ENCODE assay signal across 17 mouse cellular contexts in genomic region chr13:103660248-103660996, GRCm38 (mm10).
DNase-seq lines count a peak whose midpoint lies in the region; ATAC-seq and TF ChIP-seq lines count a peak whose summit lies in the region.
"Had no signal": no experiment of that assay in that cellular context is flagged by ENCODE, and none has a peak within 500 bp of the region (broad histone marks: within the 10 kb centered on the region; RNA-seq: fewer than 3 reads in every experiment).

No protein-coding gene starts in this region.

- H3K4me3 ChIP-seq in hindbrain, embryonic 12.5 days: no peak overlapping the region
- no peak overlapping the region for H3K4me3 ChIP-seq in hindbrain, postnatal 0 days (ENCODE audit: low read length)
- no peak overlapping the region for H3K4me3 ChIP-seq in midbrain, embryonic 13.5 days (replicated peaks)
- H3K4me3 ChIP-seq in midbrain, embryonic 16.5 days (ENCODE audit: low read depth, low read length): no peak overlapping the region
- no peak overlapping the region for H3K4me3 ChIP-seq in embryonic facial prominence, embryonic 10.5 days
- no peak overlapping the region for H3K4me3 ChIP-seq in neural tube, embryonic 14.5 days (ENCODE audit: low read depth, low read length)
- H3K4me3 ChIP-seq: embryonic facial prominence, embryonic 13.5 days; forebrain, embryonic 15.5 days; heart, embryonic 12.5 days; myocyte had no signal

- no peak overlapping the region for H3K27ac ChIP-seq in hindbrain, embryonic 12.5 days
- H3K27ac ChIP-seq in hindbrain, postnatal 0 days: no peak overlapping the region
- H3K27ac ChIP-seq in midbrain, embryonic 13.5 days: no peak overlapping the region
- H3K27ac ChIP-seq in midbrain, embryonic 16.5 days (ENCODE audit: low read length): no peak overlapping the region
- no peak overlapping the region for H3K27ac ChIP-seq in embryonic facial prominence, embryonic 10.5 days (replicated peaks)
- H3K27ac ChIP-seq in neural tube, embryonic 14.5 days (ENCODE audit: low read depth, low read length): no peak overlapping the region
- H3K27ac ChIP-seq: embryonic facial prominence, embryonic 13.5 days; forebrain, embryonic 15.5 days had no signal

- no peak for DNase-seq in hindbrain, postnatal 0 days (ENCODE audit: low spot score)
- DNase-seq in embryonic facial prominence, embryonic 10.5 days (ENCODE audit: low spot score): peak; percentile 20
- no peak for DNase-seq in frontal cortex, postnatal 36 days (ENCODE audit: low spot score in 2 of 2)
- DNase-seq in adrenal gland, adult 8-10 months: no peak
- DNase-seq: cerebellum, adult 9-11 months; gastrocnemius, postnatal 25 days; heart, postnatal 4 days; lung, embryonic 14.5 days; thymus, postnatal 25 days had no signal

- H3K36me3 ChIP-seq in hindbrain, embryonic 12.5 days: no peaks in the 10 kb centered on the region
- H3K36me3 ChIP-seq in hindbrain, postnatal 0 days (ENCODE audit: insufficient read depth, low read length): no peaks in the 10 kb centered on the region
- H3K36me3 ChIP-seq in midbrain, embryonic 13.5 days: no peaks in the 10 kb centered on the region
- H3K36me3 ChIP-seq in midbrain, embryonic 16.5 days (ENCODE audit: control insufficient read depth, insufficient read depth, low read length): no peaks in the 10 kb centered on the region
- H3K36me3 ChIP-seq in embryonic facial prominence, embryonic 10.5 days (replicated peaks): no peaks in the 10 kb centered on the region
- no peaks in the 10 kb centered on the region for H3K36me3 ChIP-seq in neural tube, embryonic 14.5 days (ENCODE audit: control insufficient read depth, insufficient read depth, low read length)
- H3K36me3 ChIP-seq: embryonic facial prominence, embryonic 13.5 days; forebrain, embryonic 15.5 days; heart, embryonic 12.5 days had no signal

- ATAC-seq in hindbrain, embryonic 12.5 days (ENCODE audit: low FRiP score): peak; percentile 64
- no peak for ATAC-seq in hindbrain, postnatal 0 days
- peak; percentile 58; the same call in 1 of the 2 replicates for ATAC-seq in midbrain, embryonic 13.5 days
- no peak for ATAC-seq in midbrain, embryonic 16.5 days
- 0 out of 2 replicates have a peak, but pooled peaks have one; percentile 38 for ATAC-seq in neural tube, embryonic 14.5 days (ENCODE audit: low read depth)
- ATAC-seq: forebrain, embryonic 15.5 days had no signal

- H3K4me1 ChIP-seq in hindbrain, embryonic 12.5 days: peaks cover 7% of the 10 kb centered on the region
- no peaks in the 10 kb centered on the region for H3K4me1 ChIP-seq in hindbrain, postnatal 0 days (ENCODE audit: insufficient read depth, low read length)
- peaks cover 12% of the 10 kb centered on the region for H3K4me1 ChIP-seq in midbrain, embryonic 13.5 days (replicated peaks)
- peaks cover 4% of the 10 kb centered on the region; the same call in 1 of the 2 replicates for H3K4me1 ChIP-seq in midbrain, embryonic 16.5 days (ENCODE audit: control insufficient read depth, insufficient read depth, low read length)
- peaks cover 11% of the 10 kb centered on the region for H3K4me1 ChIP-seq in embryonic facial prominence, embryonic 10.5 days
- 0 out of 2 replicates have a peak, but pooled peaks cover 6% of the 10 kb centered on the region for H3K4me1 ChIP-seq in neural tube, embryonic 14.5 days (ENCODE audit: control insufficient read depth, insufficient read depth, low read length)
- H3K4me1 ChIP-seq: embryonic facial prominence, embryonic 13.5 days; forebrain, embryonic 15.5 days; heart, embryonic 12.5 days had no signal

- no peak overlapping the region for H3K4me2 ChIP-seq in hindbrain, embryonic 12.5 days (replicated peaks)
- no peak overlapping the region for H3K4me2 ChIP-seq in hindbrain, postnatal 0 days (ENCODE audit: low read depth, low read length)
- no peak overlapping the region for H3K4me2 ChIP-seq in midbrain, embryonic 13.5 days (replicated peaks)
- no peak overlapping the region for H3K4me2 ChIP-seq in midbrain, embryonic 16.5 days (ENCODE audit: low read length)
- no peak overlapping the region for H3K4me2 ChIP-seq in neural tube, embryonic 14.5 days (ENCODE audit: low read depth, low read length)
- H3K4me2 ChIP-seq: embryonic facial prominence, embryonic 13.5 days; forebrain, embryonic 15.5 days; heart, embryonic 12.5 days; lung, embryonic 14.5 days had no signal

- H3K9me3 ChIP-seq in hindbrain, embryonic 12.5 days (replicated peaks): no peaks in the 10 kb centered on the region
- no peaks in the 10 kb centered on the region for H3K9me3 ChIP-seq in hindbrain, postnatal 0 days (ENCODE audit: low read length)
- H3K9me3 ChIP-seq in midbrain, embryonic 13.5 days: no peaks in the 10 kb centered on the region
- H3K9me3 ChIP-seq in midbrain, embryonic 16.5 days (replicated peaks; ENCODE audit: control insufficient read depth, low read length, poor library complexity, severe bottlenecking): no peaks in the 10 kb centered on the region
- H3K9me3 ChIP-seq in embryonic facial prominence, embryonic 10.5 days: no peaks in the 10 kb centered on the region
- H3K9me3 ChIP-seq in neural tube, embryonic 14.5 days (ENCODE audit: control insufficient read depth, low read length): no peaks in the 10 kb centered on the region
- H3K9me3 ChIP-seq: embryonic facial prominence, embryonic 13.5 days; forebrain, embryonic 15.5 days; heart, embryonic 12.5 days had no signal

- no peak overlapping the region for H3K9ac ChIP-seq in hindbrain, embryonic 12.5 days
- H3K9ac ChIP-seq in hindbrain, postnatal 0 days (replicated peaks; ENCODE audit: low read length): no peak overlapping the region
- no peak overlapping the region for H3K9ac ChIP-seq in midbrain, embryonic 13.5 days (replicated peaks)
- H3K9ac ChIP-seq in midbrain, embryonic 16.5 days (ENCODE audit: low read depth, low read length): no peak overlapping the region
- H3K9ac ChIP-seq in neural tube, embryonic 14.5 days (replicated peaks; ENCODE audit: low read depth, low read length): no peak overlapping the region
- H3K9ac ChIP-seq: embryonic facial prominence, embryonic 13.5 days; forebrain, embryonic 15.5 days; heart, embryonic 12.5 days; lung, embryonic 14.5 days had no signal

- no peaks in the 10 kb centered on the region for H3K27me3 ChIP-seq in hindbrain, embryonic 12.5 days
- no peaks in the 10 kb centered on the region for H3K27me3 ChIP-seq in hindbrain, postnatal 0 days (ENCODE audit: insufficient read depth, low read length)
- H3K27me3 ChIP-seq in midbrain, embryonic 13.5 days: no peaks in the 10 kb centered on the region
- H3K27me3 ChIP-seq in midbrain, embryonic 16.5 days (ENCODE audit: control insufficient read depth, insufficient read depth, low read depth, low read length): no peaks in the 10 kb centered on the region
- H3K27me3 ChIP-seq in embryonic facial prominence, embryonic 10.5 days (replicated peaks; ENCODE audit: low read depth, poor library complexity, severe bottlenecking): peaks cover 7% of the 10 kb centered on the region
- no peaks in the 10 kb centered on the region for H3K27me3 ChIP-seq in neural tube, embryonic 14.5 days (ENCODE audit: control insufficient read depth, insufficient read depth, low read length)
- H3K27me3 ChIP-seq: embryonic facial prominence, embryonic 13.5 days; forebrain, embryonic 15.5 days; heart, embryonic 12.5 days had no signal

- TF ChIP-seq CTCF in hindbrain, postnatal 0 days (IDR thresholded peaks at IDR 0.05; ENCODE audit: low read depth): no peak

- 22% methylated on average over 11 of the region's 11 CpGs for WGBS in hindbrain, embryonic 12.5 days
- WGBS in hindbrain, postnatal 0 days: 23% methylated on average over 11 of the region's 11 CpGs
- 16% methylated on average over 11 of the region's 11 CpGs for WGBS in midbrain, embryonic 13.5 days
- 18% methylated on average over 11 of the region's 11 CpGs for WGBS in midbrain, embryonic 16.5 days
- WGBS in embryonic facial prominence, embryonic 10.5 days: 30% methylated on average over 11 of the region's 11 CpGs
- 12% methylated on average over 11 of the region's 11 CpGs for WGBS in neural tube, embryonic 14.5 days

Comparison
In these comparisons a context has a peak if more than half of its experiments do, and no peak if none do; other contexts are left out.
1. ATAC-seq: peak in hindbrain, embryonic 12.5 days (single experiment), midbrain, embryonic 13.5 days (single experiment) and neural tube, embryonic 14.5 days (single experiment); none in hindbrain, postnatal 0 days (single experiment) and midbrain, embryonic 16.5 days (single experiment).